Mouse (Mus musculus): Measurements from ENCODE around the gene Bcar3.

- TF ChIP-seq CTCF (IDR thresholded peaks at IDR 0.05; ENCODE audit: borderline replicate concordance, control insufficient read depth, extremely low read depth, insufficient read depth, low read length, poor library complexity), result no peak
- no peak for TF ChIP-seq POLR2A (IDR thresholded peaks at IDR 0.05; ENCODE audit: control insufficient read depth, extremely low read depth, insufficient read depth, low read length, poor library complexity)
Measured at GRCm38 (mm10) chr3:122520875-122521274, 226.9 kb downstream of the Bcar3 start.
